Mouse (Mus musculus) forebrain, embryonic 13.5 days (tissue): Measurements from ENCODE around the gene Dusp15. TPM values are rescaled to one million over a fixed set of nuclear protein-coding genes. Genes with fewer than 3 reads are reported as not detected.

Experiments used
- ATAC-seq: fragments of 200-750 bp; cut with Nextera tagmentation; 2 replicates; pipeline ENCODE4 v1.8.0; 2017
- H3K27ac ChIP-seq: fragments of 300-500 bp; sonication (generic); 2 replicates; pipeline ENCODE4 v1.5.1; 2015; ENCODE audit warnings: inconsistent platforms, mild to moderate bottlenecking, moderate library complexity
- H3K27me3 ChIP-seq: fragments of 300-500 bp; sonication (generic); 2 replicates; pipeline ENCODE4 v1.6.1; 2015; ENCODE audit warnings: mild to moderate bottlenecking, inconsistent platforms
- H3K36me3 ChIP-seq: fragments of 300-500 bp; sonication (generic); 2 replicates; pipeline ENCODE4 v1.6.1; 2015; ENCODE audit warnings: mild to moderate bottlenecking, inconsistent platforms; ENCODE audit not compliant: poor library complexity, severe bottlenecking
- H3K4me1 ChIP-seq: fragments of 300-500 bp; sonication (generic); 2 replicates; pipeline ENCODE4 v1.6.1; 2015; ENCODE audit warnings: inconsistent platforms
- H3K4me2 ChIP-seq: fragments of 300-500 bp; sonication (generic); 2 replicates; pipeline ENCODE4 v1.6.1; 2015; ENCODE audit warnings: inconsistent platforms, mild to moderate bottlenecking, moderate library complexity
- H3K4me3 ChIP-seq: fragments of 300-500 bp; sonication (generic); 2 replicates; pipeline ENCODE4 v1.5.1; 2015; ENCODE audit warnings: mild to moderate bottlenecking, inconsistent platforms
- H3K9ac ChIP-seq: fragments of 300-500 bp; sonication (generic); 2 replicates; pipeline ENCODE4 v1.6.1; 2015; ENCODE audit warnings: mild to moderate bottlenecking, inconsistent platforms
- H3K9me3 ChIP-seq: fragments of 300-500 bp; sonication (generic); replicated peaks from 2 replicates; pipeline ENCODE4 v1.6.1; 2016; ENCODE audit warnings: inconsistent platforms
- WGBS: fragments of 180-500 bp; shearing (Covaris S2); methylation state at CpG from one replicate; pipeline ENCODE4 v1.1.7; 2015; 5-methylcytosine and 5-hydroxymethylcytosine counted together
- polyA plus RNA-seq: library from polyadenylated mRNA; unstranded; fragments of >200 nt; fragmentation: Nextera tagmentation; extraction: Ambion mirVana; gene quantifications from 2 replicates; pipeline ENCODE4 v1.2.1, GENCODE M21; 2015

The Dusp15 gene
- polyA plus RNA-seq, 1 experiment from 2014 or later = 2.5 TPM

GRCm38 (mm10) chr2:152928219-152928987, 23.1 kb downstream of the Dusp15 start:
- Histone ChIP-seq H3K4me2 (no peak overlapping the region), H3K27me3 (no peaks in the 10 kb centered on the region), H3K4me1 (peaks cover 7% of the 10 kb centered on the region), H3K36me3 (no peaks in the 10 kb centered on the region), H3K9me3 (no peaks in the 10 kb centered on the region), H3K4me3 (no peak overlapping the region), H3K9ac (no peak overlapping the region), H3K27ac (no peak overlapping the region)
- no peak for ATAC-seq
- WGBS = 58% methylated on average over 14 of the region's 14 CpGs

GRCm38 (mm10) chr2:152927371-152927770, 24.1 kb downstream of the Dusp15 start:
- WGBS = 69% methylated on average over 5 of the region's 5 CpGs
- no peak overlapping the region for H3K27ac ChIP-seq
- H3K9ac ChIP-seq = no peak overlapping the region
- H3K4me1 ChIP-seq = peaks cover 9% of the 10 kb centered on the region
- ATAC-seq = no peak
- H3K4me3 ChIP-seq = no peak overlapping the region
- no peaks in the 10 kb centered on the region for H3K36me3 ChIP-seq
- H3K27me3 ChIP-seq = no peaks in the 10 kb centered on the region
- no peak overlapping the region for H3K4me2 ChIP-seq
- no peaks in the 10 kb centered on the region for H3K9me3 ChIP-seq

- 79% methylated on average over 9 of the region's 9 CpGs for WGBS
- no peak for ATAC-seq
- Histone ChIP-seq H3K4me2 (no peak overlapping the region), H3K4me1 (peaks cover 9% of the 10 kb centered on the region), H3K27me3 (no peaks in the 10 kb centered on the region), H3K4me3 (no peak overlapping the region), H3K36me3 (no peaks in the 10 kb centered on the region), H3K27ac (no peak overlapping the region), H3K9me3 (no peaks in the 10 kb centered on the region), H3K9ac (no peak overlapping the region)
Measured at GRCm38 (mm10) chr2:152926896-152927295, 24.6 kb downstream of the Dusp15 start.

GRCm38 (mm10) chr2:152925189-152925872, 26.2 kb downstream of the Dusp15 start:
- Histone ChIP-seq H3K4me2 (no peak overlapping the region), H3K27ac (no peak overlapping the region), H3K4me3 (no peak overlapping the region), H3K9ac (no peak overlapping the region), H3K4me1 (peaks cover 9% of the 10 kb centered on the region), H3K9me3 (no peaks in the 10 kb centered on the region), H3K36me3 (no peaks in the 10 kb centered on the region), H3K27me3 (no peaks in the 10 kb centered on the region)
- 76% methylated on average over 11 of the region's 11 CpGs for WGBS
- no peak for ATAC-seq

GRCm38 (mm10) chr2:152924543-152924942, 27.0 kb downstream of the Dusp15 start:
- ATAC-seq = no peak
- WGBS = 87% methylated on average over 5 of the region's 5 CpGs
- no peak overlapping the region for H3K4me3 ChIP-seq

GRCm38 (mm10) chr2:152924128-152924527, 27.4 kb downstream of the Dusp15 start:
- no peak overlapping the region for H3K27ac ChIP-seq
- ATAC-seq = no peak
- H3K4me2 ChIP-seq = no peak overlapping the region
- H3K36me3 ChIP-seq = no peaks in the 10 kb centered on the region
- no peaks in the 10 kb centered on the region for H3K27me3 ChIP-seq
- no peaks in the 10 kb centered on the region for H3K9me3 ChIP-seq
- H3K9ac ChIP-seq = no peak overlapping the region
- WGBS = 71% methylated on average over 8 of the region's 8 CpGs
- no peak overlapping the region for H3K4me3 ChIP-seq
- H3K4me1 ChIP-seq = peaks cover 9% of the 10 kb centered on the region

More at GRCm38 (mm10) chr2:152924543-152924942, 27.0 kb downstream of the Dusp15 start:
- H3K27me3 ChIP-seq = no peaks in the 10 kb centered on the region
- H3K27ac ChIP-seq = no peak overlapping the region
- H3K9ac ChIP-seq = no peak overlapping the region
- H3K4me2 ChIP-seq = no peak overlapping the region
- peaks cover 9% of the 10 kb centered on the region for H3K4me1 ChIP-seq
- H3K9me3 ChIP-seq = no peaks in the 10 kb centered on the region
- no peaks in the 10 kb centered on the region for H3K36me3 ChIP-seq

GRCm38 (mm10) chr2:152923621-152924020, 27.9 kb downstream of the Dusp15 start:
- WGBS = 68% methylated on average over 3 of the region's 3 CpGs

GRCm38 (mm10) chr2:152922376-152922775, 29.1 kb downstream of the Dusp15 start:
- 37% methylated on average over 7 of the region's 7 CpGs for WGBS
- Histone ChIP-seq H3K4me2 (no peak overlapping the region), H3K27ac (no peak overlapping the region), H3K36me3 (no peaks in the 10 kb centered on the region), H3K9me3 (no peaks in the 10 kb centered on the region), H3K4me3 (no peak overlapping the region), H3K4me1 (peaks cover 11% of the 10 kb centered on the region), H3K9ac (no peak overlapping the region), H3K27me3 (no peaks in the 10 kb centered on the region)
- no peak for ATAC-seq

More at GRCm38 (mm10) chr2:152923621-152924020, 27.9 kb downstream of the Dusp15 start:
- no peak; the same call in 1 of the 2 replicates for ATAC-seq
- Histone ChIP-seq H3K4me1 (peaks cover 9% of the 10 kb centered on the region), H3K27me3 (no peaks in the 10 kb centered on the region), H3K27ac (no peak overlapping the region), H3K36me3 (no peaks in the 10 kb centered on the region), H3K4me2 (no peak overlapping the region), H3K9ac (no peak overlapping the region), H3K9me3 (no peaks in the 10 kb centered on the region), H3K4me3 (no peak overlapping the region)

GRCm38 (mm10) chr2:152917671-152918070, 33.8 kb downstream of the Dusp15 start:
- no peak for ATAC-seq
- no peaks in the 10 kb centered on the region for H3K36me3 ChIP-seq
- 63% methylated on average over 9 of the region's 9 CpGs for WGBS

GRCm38 (mm10) chr2:152916111-152916510, 35.4 kb downstream of the Dusp15 start:
- no peak overlapping the region for H3K4me2 ChIP-seq
- peaks cover 37% of the 10 kb centered on the region for H3K27me3 ChIP-seq
- no peaks in the 10 kb centered on the region for H3K9me3 ChIP-seq
- no peak for ATAC-seq
- no peak overlapping the region for H3K9ac ChIP-seq
- no peaks in the 10 kb centered on the region for H3K36me3 ChIP-seq
- H3K4me1 ChIP-seq = peaks cover 7% of the 10 kb centered on the region; the same call in 1 of the 2 replicates
- H3K4me3 ChIP-seq = no peak overlapping the region
- WGBS = 57% methylated on average over 5 of the region's 5 CpGs
- no peak overlapping the region for H3K27ac ChIP-seq

More at GRCm38 (mm10) chr2:152917671-152918070, 33.8 kb downstream of the Dusp15 start:
- H3K4me2 ChIP-seq = no peak overlapping the region
- peaks cover 22% of the 10 kb centered on the region for H3K27me3 ChIP-seq
- H3K27ac ChIP-seq = no peak overlapping the region
- H3K4me3 ChIP-seq = no peak overlapping the region
- peaks cover 7% of the 10 kb centered on the region; the same call in 1 of the 2 replicates for H3K4me1 ChIP-seq
- no peaks in the 10 kb centered on the region for H3K9me3 ChIP-seq
- no peak overlapping the region for H3K9ac ChIP-seq

GRCm38 (mm10) chr2:152915453-152915852, 36.0 kb downstream of the Dusp15 start:
- no peak for ATAC-seq
- no peak overlapping the region for H3K27ac ChIP-seq
- WGBS = 80% methylated on average over 4 of the region's 4 CpGs

More at GRCm38 (mm10) chr2:152915453-152915852, 36.0 kb downstream of the Dusp15 start:
- Histone ChIP-seq H3K4me3 (no peak overlapping the region), H3K27me3 (peaks cover 43% of the 10 kb centered on the region), H3K4me2 (no peak overlapping the region), H3K9ac (no peak overlapping the region), H3K9me3 (no peaks in the 10 kb centered on the region), H3K4me1 (peaks cover 7% of the 10 kb centered on the region; the same call in 1 of the 2 replicates), H3K36me3 (no peaks in the 10 kb centered on the region)
